Mouse (Mus musculus) bone marrow macrophage, adult 2 months (primary cell): ENCODE data around the gene Ccdc85c.

ENCODE experiments used
- CTCF ChIP-seq: IDR thresholded peaks from 2 replicates; pipeline ENCODE4 v1.5.1; 2012; ENCODE audit warnings: low read depth, mild to moderate bottlenecking, low read length, moderate library complexity
- POLR2A ChIP-seq: IDR thresholded peaks from 2 replicates; pipeline ENCODE4 v1.6.1; 2012; ENCODE audit warnings: mild to moderate bottlenecking, low read depth, low read length, borderline replicate concordance

- TF ChIP-seq CTCF (no peak), POLR2A (no peak)
These were observed 93.5 kb downstream of the Ccdc85c start for GRCm38 (mm10) chr12:108181716-108182115.
